Mouse (Mus musculus) spleen, postnatal 36 days (tissue): ENCODE measurements around the gene Abcc6.
"Not testable (repeated sequence)": the region's sequence is repeated elsewhere in the genome, so short reads cannot be mapped to it uniquely, and the experiment has no call there.

Source experiments
- DNase-seq, 2 experiments: peaks; one replicate each; pipeline ENCODE4 v3.0.0; 2022; ENCODE audit warnings: low spot score in 2 of 2, mixed read lengths in 1 of 2

Gene Abcc6

GRCm38 (mm10) chr7:45933766-45934165 is 96.3 kb downstream of the Abcc6 start:
- not testable (repeated sequence) for DNase-seq

GRCm38 (mm10) chr7:45929688-45930087 is 100.4 kb downstream of the Abcc6 start:
- DNase-seq, result no peak

- DNase-seq, result no peak
Observed at GRCm38 (mm10) chr7:45928626-45929295, 101.3 kb downstream of the Abcc6 start.

- DNase-seq, result peak; percentile 43 to 49
Observed at GRCm38 (mm10) chr7:45924429-45924816, 105.7 kb downstream of the Abcc6 start.

- peak; percentile 76 to 81 for DNase-seq
Observed at GRCm38 (mm10) chr7:45923762-45924428, 106.2 kb downstream of the Abcc6 start, which contains the start of gene Ccdc114. Ccdc114 (plus strand) TSS chr7:45924072.

GRCm38 (mm10) chr7:45922928-45923761 is 107.0 kb downstream of the Abcc6 start:
- DNase-seq, result peak; percentile 98

- no peak for DNase-seq
Observed at GRCm38 (mm10) chr7:45921950-45922600, 108.0 kb downstream of the Abcc6 start.

GRCm38 (mm10) chr7:45921242-45921621 is 108.9 kb downstream of the Abcc6 start, which contains the start of gene Emp3:
Emp3 (minus strand) TSS chr7:45921404.
- DNase-seq, result peak; percentile 78 to 82

- DNase-seq, result no peak
Observed at GRCm38 (mm10) chr7:45920583-45921241, 109.4 kb downstream of the Abcc6 start.

GRCm38 (mm10) chr7:45919761-45920160 is 110.3 kb downstream of the Abcc6 start:
- no peak for DNase-seq

GRCm38 (mm10) chr7:45919083-45919671 is 110.9 kb downstream of the Abcc6 start:
- no peak for DNase-seq

- DNase-seq, result no peak
Observed at GRCm38 (mm10) chr7:45917926-45918325, 112.2 kb downstream of the Abcc6 start.
